Comparison of ENCODE assay signal across 9 mouse cellular contexts in the genomic region with DNA sequence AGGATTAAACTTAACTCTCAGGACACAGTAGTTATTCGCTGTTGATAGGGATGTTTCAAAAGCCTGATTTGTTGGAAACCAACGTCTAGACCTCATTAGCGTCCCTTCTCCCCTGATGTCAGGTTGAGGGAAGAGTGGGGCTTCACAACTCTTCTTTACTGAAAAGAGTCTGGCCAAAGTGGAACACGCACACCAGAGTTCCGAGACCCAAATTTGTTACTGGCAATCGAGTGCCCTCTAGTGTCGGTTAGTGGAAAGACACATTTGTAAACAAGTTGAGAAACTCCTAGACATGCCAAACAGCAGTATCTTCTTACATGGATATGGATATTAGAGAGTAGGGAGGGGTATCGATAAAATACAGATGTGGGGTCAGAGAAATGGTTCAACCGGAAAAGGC. TPM values are rescaled to one million over a fixed set of nuclear protein-coding genes. Genes with fewer than 3 reads are reported as not detected.
DNase-seq lines count a peak whose midpoint lies in the region; ATAC-seq and TF ChIP-seq lines count a peak whose summit lies in the region.
"Had no signal": no experiment of that assay in that cellular context is flagged by ENCODE, and none has a peak within 500 bp of the region (broad histone marks: within the 10 kb centered on the region; RNA-seq: fewer than 3 reads in every experiment).

No protein-coding gene starts in this region.

- no peak for ATAC-seq in hindbrain, embryonic 11.5 days (ENCODE audit: low FRiP score)
- ATAC-seq in hindbrain, embryonic 12.5 days (ENCODE audit: low FRiP score), result no peak
- peak; percentile 65; the same call in 1 of the 2 replicates for ATAC-seq in granulocyte monocyte progenitor cell, adult 5-6 weeks (replicated peaks; ENCODE audit: poor library complexity, severe bottlenecking)

- no peaks in the 10 kb centered on the region for H3K4me1 ChIP-seq in hindbrain, embryonic 11.5 days (replicated peaks; ENCODE audit: control insufficient read depth, insufficient read depth, low read length)
- H3K4me1 ChIP-seq in hindbrain, embryonic 12.5 days, result no peaks in the 10 kb centered on the region
- H3K4me1 ChIP-seq in ES-Bruce4 (ENCODE audit: control insufficient read depth, insufficient read depth, low read length), result no peaks in the 10 kb centered on the region

- H3K9me3 ChIP-seq in hindbrain, embryonic 11.5 days (ENCODE audit: control insufficient read depth, low read length), result no peaks in the 10 kb centered on the region
- H3K9me3 ChIP-seq in hindbrain, embryonic 12.5 days (replicated peaks), result no peaks in the 10 kb centered on the region
- H3K9me3 ChIP-seq in ES-Bruce4 (replicated peaks; ENCODE audit: control insufficient read depth, insufficient read depth, low read length, poor library complexity, severe bottlenecking), result no peaks in the 10 kb centered on the region
- H3K9me3 ChIP-seq: limb, embryonic 13.5 days had no signal

- H3K4me3 ChIP-seq in hindbrain, embryonic 11.5 days (ENCODE audit: low read depth, low read length), result no peak overlapping the region
- no peak overlapping the region for H3K4me3 ChIP-seq in hindbrain, embryonic 12.5 days
- no peak overlapping the region for H3K4me3 ChIP-seq in ES-Bruce4 (ENCODE audit: low read depth, low read length)
- H3K4me3 ChIP-seq: limb, embryonic 13.5 days had no signal

- WGBS in hindbrain, embryonic 11.5 days, result 7% methylated on average over 9 of the region's 9 CpGs
- 7% methylated on average over 9 of the region's 9 CpGs for WGBS in hindbrain, embryonic 12.5 days

- no peaks in the 10 kb centered on the region for H3K36me3 ChIP-seq in hindbrain, embryonic 11.5 days (ENCODE audit: control insufficient read depth, insufficient read depth, low read length)
- H3K36me3 ChIP-seq in hindbrain, embryonic 12.5 days, result no peaks in the 10 kb centered on the region
- no peaks in the 10 kb centered on the region for H3K36me3 ChIP-seq in ES-Bruce4 (ENCODE audit: control insufficient read depth, insufficient read depth, low read length, poor library complexity, severe bottlenecking)
- H3K36me3 ChIP-seq: limb, embryonic 13.5 days had no signal

- TF ChIP-seq POLR2A in ES-Bruce4 (IDR thresholded peaks at IDR 0.05; ENCODE audit: insufficient read depth, low read length), result no peak

- peak; percentile 82 for DNase-seq in hindbrain, embryonic 11.5 days (ENCODE audit: low spot score)
- DNase-seq in cerebellum, adult 8-10 months, result peak; percentile 79
- peak; percentile 61 for DNase-seq in layer of hippocampus, adult 9-11 months
- peak; percentile 67 for DNase-seq in lung, postnatal 14 days
- DNase-seq in spleen, postnatal 36 days (ENCODE audit: low spot score in 2 of 2), result peak; percentile 29 to 42

- no peak overlapping the region for H3K4me2 ChIP-seq in hindbrain, embryonic 11.5 days (replicated peaks; ENCODE audit: low read depth, low read length)
- H3K4me2 ChIP-seq in hindbrain, embryonic 12.5 days (replicated peaks), result no peak overlapping the region
- H3K4me2 ChIP-seq: limb, embryonic 13.5 days had no signal

- no peaks in the 10 kb centered on the region for H3K27me3 ChIP-seq in hindbrain, embryonic 11.5 days (ENCODE audit: control insufficient read depth, insufficient read depth, low read length)
- H3K27me3 ChIP-seq in hindbrain, embryonic 12.5 days, result 0 out of 2 replicates have a peak, but pooled peaks cover 5% of the 10 kb centered on the region
- H3K27me3 ChIP-seq in ES-Bruce4 (ENCODE audit: control insufficient read depth, insufficient read depth, low read length, poor library complexity, severe bottlenecking), result no peaks in the 10 kb centered on the region
- H3K27me3 ChIP-seq: limb, embryonic 13.5 days had no signal

- TF ChIP-seq EP300 in ES-Bruce4 (IDR thresholded peaks at IDR 0.05; ENCODE audit: insufficient read depth, low read depth, low read length), result no peak

- TF ChIP-seq CTCF in ES-Bruce4 (IDR thresholded peaks at IDR 0.05; ENCODE audit: low read depth, low read length), result peak; percentile 32

- no peak overlapping the region for H3K9ac ChIP-seq in hindbrain, embryonic 11.5 days (ENCODE audit: low read depth, low read length)
- H3K9ac ChIP-seq in hindbrain, embryonic 12.5 days, result no peak overlapping the region
- no peak overlapping the region for H3K9ac ChIP-seq in ES-Bruce4 (ENCODE audit: low read depth, poor library complexity, severe bottlenecking)
- H3K9ac ChIP-seq: limb, embryonic 13.5 days had no signal

- H3K27ac ChIP-seq in hindbrain, embryonic 11.5 days (ENCODE audit: low read depth, low read length), result no peak overlapping the region
- H3K27ac ChIP-seq in hindbrain, embryonic 12.5 days, result no peak overlapping the region
- no peak overlapping the region for H3K27ac ChIP-seq in ES-Bruce4 (ENCODE audit: insufficient read depth, low read length)
- H3K27ac ChIP-seq: limb, embryonic 13.5 days had no signal

RNA-seq across cellular contexts. Expression of gene Dpf3, which starts 14.7 kb away (rescaled TPM):
- 17.0 and 23.5 TPM in 2 replicates for polyA plus RNA-seq in hindbrain, embryonic 11.5 days (2014; fragmentation: Nextera tagmentation; extraction: Ambion mirVana)
- polyA plus RNA-seq in hindbrain, embryonic 12.5 days (2016; fragmentation: Nextera tagmentation; extraction: Ambion mirVana), result 18.0 and 21.6 TPM in 2 replicates
- 0.81 TPM in 1 of 2 replicates, not detected in the other for polyA plus RNA-seq in ES-Bruce4 (2011; ENCODE audit: insufficient read depth, insufficient read length, low read depth, missing spikeins)
- total RNA-seq in granulocyte monocyte progenitor cell, adult 5-6 weeks (2014; fragmentation: Nextera tagmentation), result not detected in 2 replicates
- 0.31 and 2.2 TPM in 2 replicates for total RNA-seq in granulocyte monocyte progenitor cell, adult 5-6 weeks (2017)

RNA-seq across cellular contexts. Expression of gene Dcaf4, which starts 18.1 kb away (rescaled TPM):
- polyA plus RNA-seq in hindbrain, embryonic 11.5 days (2014; fragmentation: Nextera tagmentation; extraction: Ambion mirVana), result 25.0 and 26.5 TPM in 2 replicates
- polyA plus RNA-seq in hindbrain, embryonic 12.5 days (2016; fragmentation: Nextera tagmentation; extraction: Ambion mirVana), result 28.2 and 29.9 TPM in 2 replicates
- 125 and 134 TPM in 2 replicates for polyA plus RNA-seq in ES-Bruce4 (2011; ENCODE audit: insufficient read depth, insufficient read length, low read depth, missing spikeins)
- total RNA-seq in granulocyte monocyte progenitor cell, adult 5-6 weeks (2014; fragmentation: Nextera tagmentation), result 8.5 and 26.0 TPM in 2 replicates
- 10.7 and 12.4 TPM in 2 replicates for total RNA-seq in granulocyte monocyte progenitor cell, adult 5-6 weeks (2017)
